Mouse (Mus musculus) megakaryocyte progenitor cell, adult 5-6 weeks (primary cell): ENCODE data around the gene Ptprcap. TPM values are rescaled to one million over a fixed set of nuclear protein-coding genes. Genes with fewer than 3 reads are reported as not detected.
"Not testable (repeated sequence)": the region's sequence is repeated elsewhere in the genome, so short reads cannot be mapped to it uniquely, and the experiment has no call there.

ENCODE experiments used
- ATAC-seq: replicated peaks from 2 replicates; pipeline ENCODE4 v1.8.0; 2016; ENCODE audit warnings: mild to moderate bottlenecking, moderate TSS enrichment, inconsistent platforms; ENCODE audit not compliant: poor library complexity
- total RNA-seq, 2 experiments: library from RNA; stranded (forward) in 1 of 2; stranded (reverse) in 1 of 2; fragments of 157-497, 149-512 nt in 1 of 2; fragments of 200-1000 nt in 1 of 2; gene quantifications; 2 replicates each; pipeline versions ENCODE4 v1.2.3 to v1.2.4; 2015 to 2017

The Ptprcap gene
- total RNA-seq (2015) (96.4 and 114 TPM in 2 replicates), total RNA-seq (2017) (79.5 and 83.5 TPM in 2 replicates)

GRCm38 (mm10) chr19:4153232-4153654 is at the start of gene Ptprcap:
Ptprcap (plus strand) TSS chr19:4153604.
- ATAC-seq: no peak

- no peak for ATAC-seq
Measured at GRCm38 (mm10) chr19:4103792-4104191, 49.6 kb upstream of the Ptprcap start.

DNA sequence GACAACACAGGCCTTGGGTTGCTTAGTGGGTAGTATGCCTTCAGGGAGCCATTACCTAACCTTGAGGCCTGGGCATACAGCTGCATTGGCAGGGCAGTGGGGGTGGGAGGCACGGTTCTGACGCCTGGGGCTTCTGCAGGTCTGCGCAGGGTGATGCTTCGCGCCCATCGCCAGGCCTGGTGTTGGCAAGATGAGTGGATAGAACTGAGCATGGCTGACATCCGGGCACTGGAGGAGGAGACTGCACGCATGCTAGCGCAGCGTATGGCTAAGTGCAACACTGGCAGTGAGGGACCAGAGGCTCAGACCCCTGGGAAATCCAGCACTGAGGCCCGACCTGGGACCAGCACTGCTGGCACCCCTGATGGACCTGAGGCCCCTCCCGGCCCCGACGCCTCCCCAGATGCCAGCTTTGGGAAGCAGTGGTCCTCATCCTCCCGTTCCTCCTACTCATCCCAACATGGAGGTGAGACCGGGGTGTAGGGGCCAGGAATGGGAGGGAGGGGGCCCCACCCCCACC is 48.7 kb upstream of the Ptprcap start:
- ATAC-seq: no peak

GRCm38 (mm10) chr19:4106654-4107053 is 46.8 kb upstream of the Ptprcap start:
- no peak for ATAC-seq

DNA sequence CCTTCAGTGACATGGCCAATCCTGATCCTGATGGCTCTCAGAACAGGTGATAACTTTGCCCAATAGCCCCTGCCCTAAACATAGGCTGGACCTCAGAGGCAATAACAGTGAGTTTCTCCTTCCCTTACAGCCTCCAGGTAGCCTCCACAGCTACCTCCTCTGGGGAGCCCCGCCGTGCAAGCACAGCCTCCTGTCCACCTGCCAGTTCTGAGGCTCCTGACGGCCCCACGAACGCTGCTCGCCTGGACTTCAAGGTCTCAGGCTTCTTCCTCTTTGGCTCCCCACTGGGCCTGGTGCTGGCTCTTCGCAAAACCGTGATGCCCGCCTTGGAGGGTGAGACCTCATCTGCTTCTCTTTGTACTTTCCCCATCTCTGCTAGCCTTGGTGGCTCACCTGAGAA is 44.9 kb upstream of the Ptprcap start:
- no peak for ATAC-seq

GRCm38 (mm10) chr19:4112063-4112960 is 41.1 kb upstream of the Ptprcap start:
- 0 out of 2 replicates have a peak, but pooled peaks have one; percentile 7 for ATAC-seq

DNA sequence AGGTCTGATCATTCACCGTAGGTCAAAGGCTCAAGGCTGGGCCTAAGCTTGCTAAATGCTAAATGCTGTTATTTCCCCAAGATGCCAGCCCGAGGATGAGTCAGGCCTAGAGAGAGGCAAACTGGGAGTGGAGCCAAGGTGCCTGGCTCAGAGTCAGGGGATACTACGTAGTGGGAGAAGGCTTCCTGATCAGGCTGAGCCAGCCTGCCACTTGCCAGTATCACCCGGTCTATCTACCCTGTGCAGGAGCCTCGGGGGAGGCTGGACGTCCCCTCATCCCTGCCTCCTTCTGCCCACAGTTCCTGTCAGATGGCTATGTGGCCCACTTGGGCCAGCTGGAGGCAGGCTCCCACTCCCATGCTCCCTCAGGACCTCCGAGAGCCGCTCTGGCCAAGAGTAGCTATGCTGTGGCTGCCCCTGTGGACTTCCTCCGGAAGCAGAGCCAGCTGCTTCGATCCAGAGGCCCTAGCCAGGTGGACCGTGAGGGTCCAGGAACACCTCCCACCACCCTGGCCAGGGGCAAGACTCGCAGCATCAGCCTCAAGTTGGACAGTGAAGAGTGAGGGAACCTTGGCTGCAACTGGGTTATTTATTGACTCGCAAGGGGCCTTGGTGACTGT is 40.1 kb upstream of the Ptprcap start:
- ATAC-seq: peak; percentile 92

DNA sequence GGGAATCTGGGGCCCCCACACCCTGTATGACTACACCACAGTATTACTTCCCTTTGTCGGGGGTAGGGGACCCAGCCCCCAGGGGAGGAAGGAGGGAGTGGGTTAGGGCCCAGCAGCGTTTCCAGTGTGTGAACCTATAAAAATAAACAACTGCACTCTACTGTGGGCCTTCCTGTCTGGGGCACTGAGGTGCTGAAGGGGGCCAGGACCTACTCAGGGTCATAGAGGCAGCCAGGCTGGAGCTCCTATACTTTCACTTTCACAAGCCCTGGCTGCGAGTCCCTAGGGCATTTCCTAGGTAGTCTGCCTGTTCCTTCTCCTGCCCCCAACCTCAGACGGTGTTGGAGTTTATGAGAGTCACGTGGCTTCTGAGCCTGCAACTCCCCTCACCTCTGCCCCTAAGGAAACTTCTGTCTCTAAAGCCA is 39.6 kb upstream of the Ptprcap start:
- peak; percentile 35 for ATAC-seq

DNA sequence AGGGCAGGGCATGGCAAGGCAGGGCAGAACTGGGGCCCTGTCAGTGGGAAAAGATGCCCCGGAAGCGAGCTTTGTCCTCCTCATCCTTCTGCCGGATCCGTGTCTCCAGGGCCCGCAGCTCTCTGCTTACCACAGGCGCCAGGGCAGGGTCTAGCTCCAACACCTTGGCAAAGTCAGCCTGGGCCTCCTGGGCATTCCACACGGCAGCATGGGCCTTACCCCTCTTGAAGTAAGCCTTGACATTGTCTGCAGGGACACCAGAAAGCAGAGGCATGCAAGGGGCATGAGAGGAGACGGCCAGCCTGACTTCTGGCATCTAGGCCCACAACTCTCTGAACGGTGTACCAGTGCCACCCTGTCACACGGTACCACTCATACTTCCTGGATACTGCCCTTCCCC is 38.9 kb upstream of the Ptprcap start:
- no peak for ATAC-seq

DNA sequence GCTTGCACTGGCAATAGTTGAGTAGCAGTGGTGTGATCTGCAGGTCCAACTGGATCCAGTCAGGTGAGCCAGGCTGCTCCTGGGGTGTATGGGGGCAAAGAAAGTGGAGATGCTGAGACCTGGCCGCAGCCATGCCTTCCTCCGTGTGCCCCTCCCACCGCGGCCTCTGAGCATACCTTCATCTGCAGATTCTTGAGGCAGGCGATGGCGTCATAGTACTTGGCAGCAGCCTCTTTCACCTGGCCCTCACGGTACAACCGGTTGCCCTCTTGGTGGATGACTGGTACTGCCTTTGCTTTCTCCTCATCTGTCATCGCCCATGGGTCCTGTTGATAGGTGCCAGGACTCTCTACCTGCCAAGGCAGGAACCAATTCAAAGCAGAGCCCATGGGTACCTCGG is 38.3 kb upstream of the Ptprcap start:
- ATAC-seq: no peak

GRCm38 (mm10) chr19:4115816-4116215 is 37.6 kb upstream of the Ptprcap start:
- no peak for ATAC-seq

DNA sequence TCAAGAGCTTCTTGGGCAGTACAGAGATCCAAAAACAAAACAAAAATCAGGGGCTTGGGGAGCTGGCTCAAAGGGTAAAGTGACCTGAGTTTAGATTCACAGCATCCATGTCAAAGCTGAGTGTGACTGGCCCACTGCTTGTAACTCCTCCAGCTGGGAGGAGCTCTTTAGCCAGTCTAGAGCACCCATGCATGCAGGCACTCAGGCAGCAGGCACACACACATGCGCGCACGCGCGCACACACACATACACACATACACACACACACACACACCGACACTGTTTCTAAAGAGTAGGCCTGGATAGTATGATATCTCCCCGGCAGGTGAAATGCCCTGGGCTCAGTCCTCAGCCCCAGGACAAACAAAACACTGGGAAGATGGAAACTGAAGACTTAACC is 36.4 kb upstream of the Ptprcap start:
- no peak for ATAC-seq

GRCm38 (mm10) chr19:4118350-4118749 is 35.1 kb upstream of the Ptprcap start:
- ATAC-seq: no peak

- ATAC-seq: no peak
Measured at GRCm38 (mm10) chr19:4119716-4120487, 33.5 kb upstream of the Ptprcap start.

DNA sequence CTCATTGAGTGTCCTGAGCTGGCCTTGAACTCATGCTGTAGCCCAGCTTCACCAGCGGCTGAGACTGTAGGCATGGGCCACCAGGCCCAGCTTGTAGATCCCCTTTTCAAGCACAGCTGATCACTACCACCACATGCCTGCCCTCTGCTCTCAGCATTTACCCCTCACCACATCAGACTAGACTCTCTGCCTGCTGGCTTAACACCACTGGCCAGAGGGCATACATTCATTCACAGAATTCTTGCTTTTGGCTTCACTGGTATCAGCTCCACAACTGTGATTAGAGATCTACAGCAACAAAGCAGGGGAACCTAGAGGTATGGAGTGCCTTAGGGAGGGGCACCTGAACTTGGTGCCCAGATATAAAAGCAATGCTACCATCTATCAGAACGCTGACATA is 32.9 kb upstream of the Ptprcap start:
- no peak for ATAC-seq

DNA sequence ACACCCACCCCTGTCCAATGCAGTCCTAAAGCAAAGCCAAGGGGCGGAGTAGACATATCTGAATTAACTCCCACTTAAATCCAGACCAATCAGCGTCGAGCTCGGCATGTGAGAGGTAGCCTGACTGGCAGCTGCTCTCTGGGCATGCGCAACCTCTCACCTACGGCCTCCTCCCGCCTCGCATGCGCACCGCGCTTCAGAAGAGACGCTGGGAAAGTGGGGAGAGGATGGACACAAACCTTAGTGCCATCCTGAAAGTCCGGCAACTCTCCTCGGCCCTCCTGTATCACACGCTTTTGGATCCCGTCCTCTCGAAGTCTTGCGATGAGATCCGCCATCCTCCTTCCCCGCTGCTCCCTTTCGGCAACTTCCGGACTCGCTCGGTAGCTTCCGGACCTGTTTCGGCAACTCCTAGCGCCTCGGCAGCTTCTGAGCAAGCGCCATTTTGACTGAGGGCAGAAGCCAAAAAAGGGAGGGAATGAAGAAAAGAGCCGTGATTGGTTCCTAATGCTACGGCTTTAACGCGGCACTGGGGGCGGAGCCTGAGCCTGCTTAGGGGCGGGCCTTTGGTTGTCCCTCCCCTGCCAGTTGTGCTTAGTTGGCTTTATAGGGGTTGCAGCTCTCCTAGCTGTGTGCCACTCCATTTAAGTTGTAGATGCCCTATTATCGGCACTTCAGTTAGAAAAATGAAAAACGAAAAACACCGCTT is 32.2 kb upstream of the Ptprcap start:
- peak; percentile 75 for ATAC-seq

DNA sequence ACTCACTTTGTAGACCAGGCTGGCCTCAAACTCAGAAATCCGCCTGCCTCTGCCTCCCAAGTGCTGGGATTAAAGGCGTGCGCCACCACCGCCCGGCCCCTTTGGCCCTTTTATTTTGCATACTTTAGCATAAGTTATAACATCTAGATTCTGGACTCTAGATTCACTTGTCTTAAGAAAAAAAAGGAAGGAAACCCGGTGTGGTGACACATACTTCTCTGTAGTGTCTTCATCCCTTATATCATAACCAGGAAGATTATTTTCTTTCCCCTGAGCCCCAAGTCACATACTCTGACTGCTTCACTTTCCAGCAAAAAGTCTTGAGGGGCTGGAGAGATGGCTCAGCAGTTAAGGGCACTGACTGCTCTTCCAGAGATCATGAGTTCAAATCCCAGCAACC is 31.5 kb upstream of the Ptprcap start:
- ATAC-seq: not testable (repeated sequence)

DNA sequence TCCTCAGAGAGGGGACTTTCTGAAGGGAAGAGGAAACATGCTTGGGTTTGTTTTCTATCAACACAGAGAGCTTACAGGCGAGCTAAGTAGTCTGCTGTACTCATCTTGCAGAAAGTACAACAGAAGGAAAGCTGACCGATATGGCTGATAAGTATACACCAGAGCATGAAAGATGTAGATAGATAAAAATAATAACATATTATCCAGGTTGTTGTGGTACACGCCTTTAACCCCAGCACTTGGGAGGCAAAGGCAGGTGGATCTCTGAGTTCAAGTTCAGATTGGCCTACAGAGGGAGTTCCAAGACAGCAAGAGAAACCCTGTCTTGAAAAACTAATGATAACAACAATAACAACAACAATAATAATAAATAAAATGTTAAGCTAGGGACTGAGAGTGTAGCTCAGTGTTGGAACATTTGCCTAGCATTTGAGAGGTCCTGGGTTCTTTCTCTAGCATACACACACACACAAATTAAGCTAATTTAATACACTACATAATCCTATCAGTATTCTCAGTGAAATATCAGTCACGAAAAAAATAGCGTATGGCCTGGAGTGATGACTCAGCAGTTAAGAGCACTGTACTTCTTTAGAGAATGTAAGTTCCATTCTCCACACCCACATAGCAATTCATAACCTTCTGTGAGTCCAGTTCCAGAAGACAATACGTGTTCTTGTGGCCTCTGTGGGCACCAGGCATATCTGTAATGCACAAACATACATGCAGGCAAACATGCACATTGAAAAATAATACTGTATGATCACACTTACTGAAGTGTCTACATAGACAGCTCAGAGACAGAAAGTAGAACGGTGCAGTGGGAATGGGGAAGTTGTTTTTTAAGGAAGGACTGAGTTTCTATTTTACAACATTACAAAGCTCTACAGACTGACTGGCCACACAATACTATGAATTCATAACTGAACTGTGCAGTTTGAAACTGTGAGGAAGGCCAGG is 30.7 kb upstream of the Ptprcap start:
- ATAC-seq: no peak

DNA sequence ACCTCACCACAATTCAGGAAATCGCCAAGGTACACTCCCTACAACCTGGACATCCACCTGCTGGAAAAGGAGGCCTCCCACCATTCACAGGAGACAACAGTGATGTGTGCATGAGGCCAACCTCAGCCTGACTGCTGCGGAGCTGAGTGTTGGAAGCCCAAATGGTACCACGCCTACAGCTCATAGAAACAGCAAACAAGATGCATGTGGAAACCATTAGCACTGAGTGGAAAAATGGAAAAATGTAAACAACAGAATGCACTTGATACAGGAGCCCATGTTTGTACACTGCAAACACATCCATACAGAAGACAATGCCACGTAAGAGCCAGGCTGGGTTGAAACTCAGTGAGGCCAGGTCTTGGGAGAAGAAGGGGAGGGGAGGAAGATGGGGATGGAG is 29.0 kb upstream of the Ptprcap start:
- ATAC-seq: no peak
